Mouse (Mus musculus): ENCODE data around the gene Zfp64.
A peak's percentile ranks its signal among the peaks of the same experiment; 100 is the strongest.

The Zfp64 gene

GRCm38 (mm10) chr2:168954835-168955716 is at the start of gene Zfp64:
Gene Zfp64, minus strand, starts transcription at chr2:168955587.
- peak; percentile 92 for DNase-seq

DNA sequence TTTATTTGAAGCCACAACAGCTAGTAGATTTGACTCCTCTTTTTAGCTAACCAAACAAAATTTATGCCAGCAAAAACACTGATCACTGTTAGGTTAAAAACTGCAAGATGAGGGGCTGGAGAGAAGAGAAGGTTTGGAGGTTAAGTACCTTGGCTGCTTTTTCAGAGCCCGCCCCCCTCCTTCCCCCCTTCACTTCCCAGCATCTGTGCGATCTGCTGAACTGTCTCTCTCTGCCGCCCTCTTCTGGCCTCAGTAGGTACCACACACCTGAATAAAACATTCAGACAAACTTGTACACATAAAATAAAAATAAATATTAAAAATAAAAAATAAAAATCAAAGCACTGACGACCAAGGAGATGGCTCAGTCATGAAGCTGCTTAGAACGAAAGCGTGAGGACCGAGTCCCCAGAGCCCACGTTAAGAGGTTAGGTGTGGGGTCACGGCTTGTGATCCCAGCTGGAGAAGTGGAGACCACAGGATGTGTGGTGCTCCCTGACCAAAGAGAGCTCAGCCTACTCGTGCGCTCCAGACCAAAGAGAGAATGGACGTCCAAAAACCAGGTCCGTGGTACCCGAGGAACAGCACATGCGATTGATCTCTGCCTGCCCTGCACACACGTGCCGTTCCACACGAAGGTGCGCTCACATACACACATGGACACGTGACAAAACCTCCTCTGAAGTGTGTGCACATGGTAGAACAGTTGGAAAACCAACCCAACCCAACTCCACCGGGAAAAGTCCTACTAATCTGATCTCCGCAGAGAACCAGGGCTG is 37.4 kb upstream of the Zfp64 start:
- DNase-seq = peak; percentile 41

GRCm38 (mm10) chr2:168990957-168991356 is 35.6 kb upstream of the Zfp64 start:
- DNase-seq = no peak

- DNase-seq = peak; percentile 39
These were observed 34.8 kb upstream of the Zfp64 start for GRCm38 (mm10) chr2:168990061-168990753.

- no peak for DNase-seq
These were observed 32.7 kb upstream of the Zfp64 start for GRCm38 (mm10) chr2:168988056-168988455.

DNA sequence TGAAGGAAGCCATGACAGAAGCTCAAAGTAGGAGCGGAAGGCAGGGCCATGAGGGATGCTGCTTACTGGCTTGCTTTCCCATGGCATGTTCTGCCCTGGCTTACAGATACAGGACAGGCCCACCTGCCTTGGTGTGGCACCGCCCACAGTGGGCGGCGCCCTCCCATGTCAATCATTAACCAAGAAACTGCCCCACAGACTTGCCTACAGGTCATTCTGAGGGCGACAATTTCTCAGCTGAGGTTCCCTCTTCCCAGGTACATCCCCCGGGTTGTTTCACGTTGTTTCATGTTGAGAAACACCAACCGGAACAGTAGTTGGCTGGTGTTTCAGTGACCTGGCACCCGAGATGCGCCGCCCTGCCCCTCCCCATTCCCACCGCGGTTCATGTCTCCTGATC is 32.0 kb upstream of the Zfp64 start:
- no peak for DNase-seq

DNA sequence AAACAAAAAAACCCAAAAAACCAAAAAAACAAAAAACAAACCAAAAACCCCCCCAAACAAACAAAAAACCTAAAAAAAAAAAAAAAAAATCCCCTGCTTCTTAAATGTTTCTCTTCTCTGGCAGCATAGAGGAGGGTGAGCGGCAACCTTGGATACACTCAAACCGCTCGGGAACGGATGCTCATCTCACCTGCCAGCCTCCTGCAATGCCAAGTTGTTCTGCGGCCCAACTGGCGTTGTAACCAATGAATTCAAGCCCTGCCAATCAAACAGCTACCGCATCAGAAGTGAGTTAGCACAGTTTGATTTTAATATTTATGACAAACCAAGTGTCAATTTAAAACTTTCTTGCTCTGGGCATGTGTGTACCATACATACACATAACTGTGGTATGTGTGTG is 26.6 kb upstream of the Zfp64 start:
- DNase-seq = no peak

- no peak for DNase-seq
These were observed 26.1 kb upstream of the Zfp64 start for GRCm38 (mm10) chr2:168981448-168981847.

- peak; percentile 59 for DNase-seq
These were observed 25.5 kb upstream of the Zfp64 start for GRCm38 (mm10) chr2:168980859-168981258.

DNA sequence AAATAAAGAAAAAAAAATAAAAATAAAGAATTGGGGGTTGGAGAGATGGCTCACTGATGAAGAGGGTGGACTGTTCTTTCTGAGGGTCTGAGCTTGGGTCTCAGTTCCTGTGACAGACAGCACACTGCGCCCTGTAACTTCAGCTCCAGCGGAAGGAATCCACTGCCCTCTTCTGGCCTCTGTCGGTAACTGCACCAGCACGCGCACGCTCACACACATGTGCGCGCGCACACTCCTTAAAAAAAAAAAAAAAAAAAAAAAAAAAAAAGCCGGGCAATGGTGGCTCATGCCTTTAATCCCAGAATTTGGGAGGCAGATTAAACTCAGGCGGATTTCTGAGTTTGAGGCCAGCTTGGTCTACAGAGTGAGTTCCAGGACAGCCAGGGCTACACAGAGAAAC is 24.4 kb upstream of the Zfp64 start:
- DNase-seq = no peak

DNA sequence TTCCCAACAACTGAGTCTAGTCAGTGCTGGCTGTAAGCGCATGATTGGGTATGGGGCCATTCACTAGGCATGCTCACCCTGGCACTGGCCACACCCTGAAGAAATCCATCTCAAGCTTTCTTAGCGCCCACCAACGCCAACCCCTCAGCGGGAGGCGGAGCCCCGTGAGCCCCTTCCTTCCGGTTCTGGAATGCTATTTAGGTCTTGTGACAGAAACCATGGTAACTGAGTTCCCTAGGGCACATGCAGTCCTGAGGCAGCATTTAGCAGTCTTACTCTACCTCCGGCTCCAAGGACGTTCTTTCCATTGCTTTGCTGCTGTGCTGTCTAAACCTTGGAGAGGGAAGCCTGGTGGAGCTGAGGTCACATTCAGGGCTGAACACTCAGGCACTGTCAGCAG is 22.6 kb upstream of the Zfp64 start:
- no peak for DNase-seq

DNA sequence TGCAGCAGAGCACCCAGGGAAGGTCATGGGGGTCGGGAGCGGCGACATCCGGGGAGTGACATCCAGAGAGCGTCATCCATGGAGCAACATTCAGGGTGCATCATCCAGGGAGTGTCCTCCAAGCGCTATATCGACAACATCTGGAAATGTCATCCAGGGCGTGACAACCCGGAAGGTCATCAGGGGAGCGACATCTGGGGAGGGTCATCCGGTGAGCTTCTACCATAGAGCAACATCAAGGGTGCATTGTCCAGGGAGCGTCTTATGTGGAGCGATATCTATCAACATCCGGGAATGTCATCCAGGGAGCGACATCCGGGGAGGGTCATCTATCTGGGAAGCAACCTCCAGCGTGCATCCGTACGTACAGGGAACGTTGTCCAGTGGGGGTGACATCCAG is 14.7 kb upstream of the Zfp64 start:
- DNase-seq = no peak

- DNase-seq = no peak
These were observed 12.9 kb upstream of the Zfp64 start for GRCm38 (mm10) chr2:168968136-168968925.

GRCm38 (mm10) chr2:168966525-168966924 is 11.1 kb upstream of the Zfp64 start:
- no peak for DNase-seq

GRCm38 (mm10) chr2:168964849-168965248 is 9.5 kb upstream of the Zfp64 start:
- no peak for DNase-seq

GRCm38 (mm10) chr2:168961729-168962666 is 6.6 kb upstream of the Zfp64 start:
- no peak for DNase-seq

DNA sequence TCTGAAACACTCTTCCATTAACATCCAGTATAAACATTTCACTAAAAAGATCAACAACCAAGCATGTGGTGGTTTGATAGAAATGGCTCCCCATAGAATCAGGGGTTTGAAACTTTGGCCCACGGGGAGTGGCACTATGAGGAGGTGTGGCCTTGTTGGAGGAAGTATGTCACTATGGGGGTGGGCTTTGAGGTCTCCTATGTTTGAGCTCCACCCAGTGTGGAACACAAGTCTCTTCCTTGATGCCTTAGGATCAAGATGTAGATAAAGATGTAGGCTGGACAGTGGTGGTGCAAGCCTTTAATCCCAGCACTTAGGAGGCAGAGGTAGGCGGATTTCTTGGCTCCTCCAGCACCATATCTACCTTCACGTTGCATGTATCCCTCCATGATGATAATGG is 5.4 kb upstream of the Zfp64 start:
- no peak for DNase-seq

DNA sequence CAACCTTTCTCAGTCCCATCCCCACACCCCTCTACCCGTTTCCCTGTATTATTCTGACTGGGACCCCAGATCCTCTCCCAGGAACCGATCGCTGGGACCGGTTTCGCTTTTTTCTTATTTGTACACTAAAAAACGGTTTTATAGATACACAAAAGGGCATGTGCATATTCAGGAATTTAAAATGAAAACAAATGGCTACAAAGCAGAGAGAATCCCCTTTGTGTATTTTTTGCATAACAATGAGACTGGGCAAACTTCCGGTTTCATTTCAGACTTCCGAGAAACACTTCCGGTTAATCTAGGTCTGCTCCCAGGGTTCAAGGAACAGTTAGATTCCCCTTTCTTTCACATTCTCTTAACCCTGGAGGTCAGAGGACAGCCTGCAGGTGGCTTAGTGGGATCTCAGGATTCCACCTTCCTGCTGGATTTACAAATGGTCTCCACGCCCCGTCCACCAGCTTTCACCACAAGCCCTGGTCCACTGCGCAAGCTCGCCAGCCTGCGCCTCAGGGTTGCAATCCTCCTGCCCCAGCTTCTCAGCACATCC is 4.0 kb upstream of the Zfp64 start:
- no peak for DNase-seq

DNA sequence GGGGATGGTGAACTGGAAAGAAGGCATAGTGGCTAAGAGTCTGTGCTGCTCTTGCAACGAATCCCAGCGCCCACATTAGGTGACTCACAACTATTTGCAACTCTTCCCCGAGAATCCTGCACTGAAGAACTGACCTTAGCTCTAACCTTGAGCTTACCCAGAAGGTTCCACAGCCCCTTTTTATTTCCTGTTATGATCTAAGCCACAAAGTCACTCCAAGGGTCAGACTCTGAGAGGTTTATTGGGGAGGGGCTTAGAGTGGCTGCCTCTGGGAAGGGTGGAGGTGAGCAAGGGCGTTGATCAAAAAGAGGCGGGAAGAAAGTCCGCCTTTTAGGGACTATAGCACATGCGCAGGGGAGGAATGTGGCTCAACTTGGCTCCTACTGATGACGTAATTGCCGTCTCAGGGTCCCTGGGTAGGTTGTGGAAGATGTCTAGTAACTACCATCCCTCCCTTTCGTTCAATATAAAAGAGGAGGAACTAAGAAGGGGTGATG is 511 bp upstream of the Zfp64 start:
- peak; percentile 25 for DNase-seq

DNA sequence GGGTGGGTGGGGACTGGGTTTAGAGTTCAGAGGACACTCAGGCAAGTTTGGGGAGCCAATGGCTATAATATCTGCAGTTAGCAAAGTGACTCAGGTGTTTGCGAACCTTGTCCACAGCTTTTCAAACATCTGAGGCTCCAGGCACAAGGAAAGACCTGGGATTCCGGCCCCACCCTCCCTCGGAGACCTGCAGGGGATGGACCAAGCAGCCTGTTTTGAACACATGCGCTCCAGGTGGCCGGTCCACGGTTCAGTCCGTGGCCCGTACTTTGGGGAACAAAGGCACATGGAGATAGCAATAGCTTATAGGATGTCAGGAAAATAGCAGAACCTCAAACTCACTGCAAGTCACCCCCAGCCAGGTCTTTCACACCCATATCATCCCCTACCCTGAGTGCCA is 1.0 kb downstream of the Zfp64 start:
- no peak for DNase-seq

GRCm38 (mm10) chr2:168948506-168948905 is 6.9 kb downstream of the Zfp64 start:
- no peak for DNase-seq
